Mouse (Mus musculus) T-helper 1 cell (primary cell): ENCODE results near the gene Izumo1r.

Source experiments
- in situ Hi-C: fragments of 300-600 bp; cut with MboI, MseI; formaldehyde crosslinking; loops from one replicate; pipeline ENCODE4 v1.15.1; 2025; ENCODE audit warnings: high pct_unique_total_duplicates

Gene Izumo1r

GRCm38 (mm10) chr9:14870802-14871201 lies 32.9 kb downstream of the Izumo1r start:
- in situ Hi-C loops = no loop called here

DNA sequence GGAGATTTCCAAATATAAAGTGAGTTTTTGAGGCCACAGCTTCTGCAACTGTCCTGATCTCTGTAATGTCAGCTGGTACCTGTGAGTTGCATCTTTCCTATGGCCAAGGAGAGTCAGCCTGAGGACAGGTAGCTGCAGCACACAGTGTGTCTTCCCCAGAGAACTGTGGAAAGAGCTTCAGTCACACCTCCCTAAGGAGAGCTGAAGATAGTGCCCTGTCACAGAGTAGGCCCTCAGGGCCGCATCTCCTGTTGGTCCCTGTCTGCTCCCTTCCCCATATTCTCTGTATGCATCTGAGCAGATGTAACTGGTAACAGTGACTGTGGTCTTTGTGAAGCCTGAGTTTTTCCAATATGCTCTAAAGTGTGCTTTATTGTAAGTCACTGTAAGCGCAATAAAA lies 33.4 kb downstream of the Izumo1r start:
- in situ Hi-C loops = no loop called here

GRCm38 (mm10) chr9:14868326-14868725 lies 35.4 kb downstream of the Izumo1r start:
- in situ Hi-C loops = no loop called here

DNA sequence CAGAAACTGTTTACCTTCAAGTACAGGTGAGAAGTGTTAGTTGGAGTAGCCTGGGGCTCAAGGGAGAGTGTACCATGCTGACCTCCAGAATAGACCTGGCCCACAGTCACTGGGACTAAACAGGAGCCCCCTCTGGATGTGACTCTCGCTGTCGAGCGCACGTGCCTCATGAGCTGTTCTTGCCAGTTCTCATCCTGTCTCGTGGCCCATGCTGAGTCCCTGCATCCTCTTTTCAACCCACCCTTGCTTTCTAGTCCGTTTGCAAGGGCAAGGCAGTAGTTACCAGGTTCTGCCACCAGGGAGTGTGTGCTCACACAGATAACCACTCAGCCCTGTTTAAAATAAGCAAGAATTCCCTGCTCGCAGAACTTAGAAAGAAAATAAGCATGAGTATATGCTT lies 36.8 kb downstream of the Izumo1r start:
- in situ Hi-C loops = no loop called here

GRCm38 (mm10) chr9:14864726-14865125 lies 39.0 kb downstream of the Izumo1r start:
- in situ Hi-C loops = loop anchor here (5.0 kb wide), 1 partner anchor 153 kb away; no protein-coding TSS in a partner anchor

- in situ Hi-C loops = loop anchor here (5.0 kb wide), 1 partner anchor 154 kb away; no protein-coding TSS in a partner anchor
Measured at GRCm38 (mm10) chr9:14863126-14863525, 40.6 kb downstream of the Izumo1r start.

- in situ Hi-C loops = loop anchor here (5.0 to 10.0 kb wide), 2 partner anchors 157 to 255 kb away; partner anchors contain the start of gene Hephl1
Measured at GRCm38 (mm10) chr9:14859868-14860639, 43.7 kb downstream of the Izumo1r start, which contains the start of gene Gpr83. Gpr83 (plus strand) TSS chr9:14860210.

DNA sequence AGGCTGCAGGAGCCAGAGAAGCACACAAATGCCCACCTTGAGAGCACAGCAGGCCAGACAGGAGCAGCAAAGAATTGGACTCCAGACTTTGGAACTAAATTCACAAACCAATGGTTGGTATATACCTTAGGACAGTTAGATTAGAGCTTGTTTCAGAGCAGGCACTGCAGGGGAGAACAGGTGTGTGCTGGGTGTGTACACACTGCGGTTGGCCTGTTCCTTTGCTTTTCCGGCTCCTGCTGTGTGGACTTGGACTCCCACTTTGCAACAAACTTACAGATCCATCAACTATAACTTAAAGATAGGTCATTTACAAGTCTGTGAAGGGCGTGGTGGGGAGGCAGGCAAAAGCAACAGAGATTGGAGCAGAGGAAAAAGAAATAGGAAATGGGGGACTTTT lies 45.0 kb downstream of the Izumo1r start:
- in situ Hi-C loops = loop anchor here (10.0 kb wide), 1 partner anchor 256 kb away; the partner anchor contains the start of gene Hephl1

GRCm38 (mm10) chr9:14858170-14858706 lies 45.5 kb downstream of the Izumo1r start:
- in situ Hi-C loops = loop anchor here (10.0 kb wide), 1 partner anchor 257 kb away; the partner anchor contains the start of gene Hephl1

- in situ Hi-C loops = loop anchor here (10.0 kb wide), 1 partner anchor 258 kb away; the partner anchor contains the start of gene Hephl1
Measured at GRCm38 (mm10) chr9:14856922-14857654, 46.7 kb downstream of the Izumo1r start.

- in situ Hi-C loops = loop anchor here (10.0 kb wide), 1 partner anchor 260 kb away; the partner anchor contains the start of gene Hephl1
Measured at GRCm38 (mm10) chr9:14854585-14854984, 49.2 kb downstream of the Izumo1r start.

- in situ Hi-C loops = no loop called here
Measured at GRCm38 (mm10) chr9:14848267-14848935, 55.3 kb downstream of the Izumo1r start.

- in situ Hi-C loops = no loop called here
Measured at GRCm38 (mm10) chr9:14846428-14846827, 57.3 kb downstream of the Izumo1r start.

- in situ Hi-C loops = no loop called here
Measured at GRCm38 (mm10) chr9:14843901-14844300, 59.8 kb downstream of the Izumo1r start.

GRCm38 (mm10) chr9:14843311-14843857 lies 60.4 kb downstream of the Izumo1r start:
- in situ Hi-C loops = no loop called here

- in situ Hi-C loops = no loop called here
Measured at GRCm38 (mm10) chr9:14841878-14842761, 61.6 kb downstream of the Izumo1r start.

DNA sequence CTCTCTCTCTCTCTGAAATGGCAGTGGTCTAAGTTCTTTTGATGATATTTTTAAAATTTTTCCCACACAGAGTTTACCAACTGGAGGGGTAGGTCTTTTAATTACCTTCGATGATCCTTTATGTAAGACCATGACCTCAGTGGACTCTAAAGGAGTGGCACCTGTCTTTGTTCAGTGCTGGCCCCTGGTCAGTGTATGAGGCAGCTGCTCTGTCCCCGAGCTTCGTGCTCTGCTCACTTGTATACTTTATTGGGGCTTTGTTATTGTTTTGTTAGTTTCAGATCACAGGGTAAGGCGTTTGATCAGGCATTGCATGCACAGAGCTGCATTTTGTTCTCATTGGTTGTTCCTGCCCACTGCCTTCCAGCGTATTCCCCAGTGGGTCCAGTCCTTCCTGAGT lies 63.8 kb downstream of the Izumo1r start:
- in situ Hi-C loops = no loop called here

GRCm38 (mm10) chr9:14839527-14839926 lies 64.2 kb downstream of the Izumo1r start:
- in situ Hi-C loops = no loop called here
